Mouse (Mus musculus) lung, postnatal 4 days (tissue): ENCODE data around the gene Tbxa2r.

ENCODE experiments used
- DNase-seq, 2 experiments: peaks; one replicate each; pipeline ENCODE4 v3.0.0; 2021

The Tbxa2r gene

DNA sequence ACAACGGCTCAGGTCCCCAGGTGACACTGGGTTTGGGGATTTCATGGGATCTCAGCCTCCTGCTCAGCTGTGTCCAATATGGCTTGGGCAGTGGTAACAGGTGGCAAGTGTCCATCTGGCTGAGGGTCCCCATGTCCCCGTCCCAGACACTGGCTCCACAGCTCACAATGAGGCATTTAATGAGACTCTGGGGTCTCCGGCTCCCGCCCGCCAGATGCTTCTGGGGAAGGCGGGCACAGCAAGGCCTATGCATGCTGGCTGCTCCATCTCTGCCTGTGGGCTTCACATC is 38.6 kb downstream of the Tbxa2r start:
- DNase-seq: no peak

DNA sequence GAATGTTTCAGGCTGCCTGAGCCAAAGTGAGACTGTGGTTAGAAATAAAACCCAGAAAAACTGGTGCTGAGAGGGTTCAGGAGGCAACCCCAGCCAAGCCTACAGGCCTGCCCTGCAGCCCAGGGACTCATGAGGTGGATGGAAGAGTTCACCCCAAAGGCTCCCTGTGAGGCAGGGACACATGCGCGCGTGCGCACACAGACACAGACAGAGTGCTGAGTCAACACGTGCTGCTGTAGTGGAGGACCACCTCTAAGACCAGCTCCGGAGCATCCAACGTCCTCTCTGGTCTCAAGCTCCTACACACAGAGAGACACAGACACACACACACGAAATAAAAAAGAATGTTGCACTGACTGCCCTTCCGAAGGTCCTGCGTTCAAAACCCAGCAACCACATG is 46.8 kb downstream of the Tbxa2r start:
- no peak for DNase-seq

DNA sequence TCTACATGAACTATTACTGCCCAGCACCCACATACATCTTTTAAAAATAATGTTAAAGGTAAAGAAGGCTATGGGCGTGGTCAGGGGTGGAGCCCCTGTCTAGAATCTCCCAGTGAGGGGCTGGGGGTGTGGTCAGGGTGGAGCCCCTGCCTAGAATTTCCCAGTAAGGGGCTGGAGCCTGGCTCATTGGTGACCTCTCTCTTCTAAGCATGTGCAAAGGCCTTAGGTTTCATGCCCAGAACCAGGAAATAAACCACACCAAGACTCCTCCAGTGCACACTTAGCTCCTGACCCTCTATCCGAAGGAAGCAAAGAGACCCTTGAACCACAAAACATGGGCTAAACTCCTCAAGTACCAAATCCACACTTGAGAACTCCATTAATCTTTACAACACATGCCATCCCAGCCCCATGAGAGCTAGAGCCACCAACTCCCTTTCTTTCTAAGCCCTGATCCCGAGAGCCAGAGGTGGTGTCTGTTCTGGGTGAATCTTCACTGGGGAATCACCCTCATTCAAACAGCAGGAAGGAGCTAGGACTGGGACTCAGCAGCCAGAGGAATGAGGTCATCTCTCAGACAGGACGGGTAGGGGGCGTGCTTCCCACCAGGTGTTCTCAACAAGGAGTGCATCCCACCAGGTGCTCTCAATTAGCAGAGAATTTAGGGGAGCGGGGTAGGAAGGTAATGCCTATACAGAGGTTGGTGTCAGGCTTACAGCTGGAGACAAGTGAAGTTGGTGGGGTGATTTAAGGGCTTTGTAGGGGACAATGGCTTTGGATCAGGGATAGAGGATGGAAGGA is 48.2 kb downstream of the Tbxa2r start:
- no peak for DNase-seq

GRCm38 (mm10) chr10:81377362-81377664 is 48.8 kb downstream of the Tbxa2r start:
- no peak for DNase-seq

- no peak for DNase-seq
Measured at GRCm38 (mm10) chr10:81377793-81378552, 49.4 kb downstream of the Tbxa2r start, which contains the start of gene Fzr1. TSS of gene Fzr1 (minus strand) at chr10:81378516.

DNA sequence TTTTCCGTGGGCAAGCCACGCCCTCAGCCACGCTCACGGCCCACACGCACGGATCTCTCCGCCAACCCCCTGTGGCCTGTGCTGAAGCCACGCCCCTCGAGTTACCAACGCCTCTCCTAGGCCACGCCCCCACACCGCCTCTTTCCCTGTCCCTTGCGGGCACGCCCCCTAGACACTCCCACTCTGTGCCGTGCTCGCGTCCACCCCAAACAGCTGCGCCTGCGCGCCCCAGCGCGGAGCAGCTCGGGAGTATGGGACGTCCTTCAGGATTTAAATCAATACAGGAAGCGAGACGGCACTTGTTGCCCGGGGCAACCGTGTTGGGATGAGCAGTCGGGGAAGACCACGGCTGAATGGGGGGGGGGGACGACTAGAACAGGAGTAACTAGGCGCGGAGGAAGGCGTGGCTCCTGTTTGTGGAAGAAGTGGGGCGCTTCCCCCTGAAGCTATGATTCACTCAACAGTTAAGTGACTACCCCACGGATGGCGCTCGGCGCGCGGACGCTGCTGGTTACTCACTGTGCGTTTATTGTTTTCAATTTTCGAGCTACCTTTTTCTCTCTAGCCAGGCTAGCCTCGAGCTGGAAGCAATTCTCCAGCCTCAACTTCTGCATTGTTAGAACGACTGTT is 50.1 kb downstream of the Tbxa2r start:
- DNase-seq: peak; percentile 100

DNA sequence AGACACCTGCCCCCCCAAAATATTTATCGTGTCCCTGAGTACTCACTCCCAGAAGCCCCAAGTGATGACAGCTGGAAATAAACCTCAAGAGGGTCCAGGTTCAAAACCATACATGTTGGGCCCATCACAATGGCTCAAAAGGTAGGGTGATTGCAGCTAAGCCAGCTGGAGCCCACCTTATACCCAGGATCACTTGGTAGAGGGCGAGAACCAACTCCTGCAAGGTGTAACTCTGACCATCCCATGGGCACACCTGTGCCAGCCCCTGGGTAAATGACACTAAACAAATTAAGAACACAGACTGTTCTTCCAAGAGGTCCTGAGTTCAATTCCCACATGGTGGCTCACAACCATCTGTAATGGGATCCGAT is 50.6 kb downstream of the Tbxa2r start:
- DNase-seq: no peak

- no peak for DNase-seq
Measured at GRCm38 (mm10) chr10:81379809-81380378, 51.4 kb downstream of the Tbxa2r start.

DNA sequence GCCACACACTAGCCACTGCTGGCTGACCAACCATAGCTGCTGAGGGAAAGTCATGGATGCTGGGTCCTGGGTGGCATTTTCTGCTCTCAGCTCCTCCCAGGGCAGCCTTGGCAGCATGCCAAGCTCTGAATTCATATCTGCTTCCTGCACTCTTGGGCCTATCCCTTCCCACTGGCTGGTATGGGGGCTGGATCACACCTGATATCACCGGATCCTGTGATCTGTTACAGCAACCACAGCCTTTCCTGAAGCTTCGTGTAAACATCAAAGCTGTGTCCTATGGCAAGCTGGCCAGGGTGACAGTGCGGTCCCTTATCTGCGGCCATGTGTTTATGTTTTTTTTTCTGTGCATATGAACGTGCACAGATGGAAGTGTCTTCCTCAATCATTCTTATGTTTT is 53.5 kb downstream of the Tbxa2r start:
- DNase-seq: peak; percentile 73 to 84

DNA sequence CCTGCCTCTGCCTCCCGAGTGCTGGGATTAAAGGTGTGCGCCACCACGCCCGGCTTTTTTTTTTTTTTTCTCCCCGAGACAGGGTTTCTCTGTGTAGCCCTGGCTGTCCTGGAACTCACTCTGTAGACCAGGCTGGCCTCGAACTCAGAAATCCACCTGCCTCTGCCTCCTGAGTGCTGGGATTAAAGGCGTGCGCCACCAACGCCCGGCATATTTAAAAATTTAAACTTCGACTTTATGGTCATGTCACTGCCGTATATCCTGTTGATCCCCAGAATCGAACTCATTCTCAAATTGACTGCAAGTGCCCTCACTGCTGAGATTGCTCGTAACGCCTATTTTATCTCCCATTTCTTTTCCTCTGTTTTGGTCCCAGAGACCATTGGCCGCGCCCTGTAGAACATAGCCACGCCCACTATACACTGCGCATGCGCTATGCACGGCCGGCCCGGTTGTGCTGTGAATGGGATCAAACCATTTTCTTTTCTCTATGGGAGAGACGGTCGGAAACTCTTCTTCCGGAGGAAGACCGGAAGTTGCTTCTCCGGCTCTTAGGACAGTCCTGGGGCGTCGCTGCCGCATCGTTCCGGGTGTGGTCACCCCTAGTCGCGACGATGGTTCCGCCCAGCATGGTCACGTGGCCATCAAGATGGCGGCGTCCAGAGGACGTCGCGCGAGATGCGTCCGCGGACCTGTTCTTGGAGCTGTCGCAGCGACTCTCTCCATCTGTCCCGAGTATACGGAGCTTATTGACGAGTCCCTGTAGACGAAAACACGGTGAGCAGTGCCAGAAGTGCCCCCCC is 55.5 kb downstream of the Tbxa2r start, which contains the start of the genes Dohh and Gm48551:
Gene Dohh (plus strand): TSS at position 627 of the 803 bp plus-strand sequence.
Gene Gm48551 (plus strand): TSS at position 665 of the 803 bp plus-strand sequence.
- peak; percentile 98 to 99 for DNase-seq

DNA sequence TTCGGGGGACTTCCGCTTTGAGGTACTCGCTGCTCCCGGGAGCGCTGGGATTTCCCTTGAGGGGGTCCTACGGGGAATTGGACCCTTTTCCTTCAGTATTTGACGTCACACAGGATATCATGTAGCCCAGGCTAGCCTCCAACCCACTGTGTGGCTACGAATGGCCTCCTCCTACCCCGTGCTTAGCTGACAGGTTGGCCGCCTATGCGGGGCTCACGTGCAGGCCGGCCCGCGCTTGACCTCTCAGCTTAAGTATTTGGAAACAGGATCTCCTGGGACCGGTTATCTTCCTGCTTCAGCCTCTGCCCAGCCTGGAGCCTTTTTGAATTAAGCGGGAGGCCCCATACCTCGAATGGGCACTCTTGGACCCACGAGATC is 56.1 kb downstream of the Tbxa2r start:
- no peak for DNase-seq
